Mouse (Mus musculus) urinary bladder, postnatal 36 days (tissue): Measurements from ENCODE around the gene Lhx6.

Experiments used
- DNase-seq, 2 experiments: peaks; one replicate each; pipeline ENCODE4 v3.0.0; 2022; ENCODE audit warnings: low spot score in 2 of 2, mixed read lengths in 1 of 2

Gene Lhx6

DNA sequence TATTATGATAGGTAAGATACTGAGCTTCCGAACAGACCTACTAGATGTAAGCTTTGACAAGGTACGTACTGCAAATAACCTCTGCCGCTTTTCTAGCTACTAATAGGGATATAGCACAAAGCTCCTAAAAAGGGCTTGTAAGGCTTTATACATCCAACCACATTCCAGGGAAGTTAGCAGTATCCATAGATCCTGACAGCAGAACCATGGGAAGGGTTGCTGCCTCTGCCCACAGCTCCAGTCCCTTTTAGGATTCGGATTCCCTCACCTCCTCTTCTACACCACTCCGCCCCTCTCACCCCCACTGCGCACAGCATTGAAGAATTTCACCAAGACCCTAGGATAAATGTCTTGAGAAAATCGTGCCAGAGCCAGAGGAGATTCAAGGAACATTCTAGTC is 11.9 kb downstream of the Lhx6 start:
- DNase-seq: no peak

- no peak for DNase-seq
These were observed 12.5 kb downstream of the Lhx6 start for GRCm38 (mm10) chr2:36092748-36093147.

DNA sequence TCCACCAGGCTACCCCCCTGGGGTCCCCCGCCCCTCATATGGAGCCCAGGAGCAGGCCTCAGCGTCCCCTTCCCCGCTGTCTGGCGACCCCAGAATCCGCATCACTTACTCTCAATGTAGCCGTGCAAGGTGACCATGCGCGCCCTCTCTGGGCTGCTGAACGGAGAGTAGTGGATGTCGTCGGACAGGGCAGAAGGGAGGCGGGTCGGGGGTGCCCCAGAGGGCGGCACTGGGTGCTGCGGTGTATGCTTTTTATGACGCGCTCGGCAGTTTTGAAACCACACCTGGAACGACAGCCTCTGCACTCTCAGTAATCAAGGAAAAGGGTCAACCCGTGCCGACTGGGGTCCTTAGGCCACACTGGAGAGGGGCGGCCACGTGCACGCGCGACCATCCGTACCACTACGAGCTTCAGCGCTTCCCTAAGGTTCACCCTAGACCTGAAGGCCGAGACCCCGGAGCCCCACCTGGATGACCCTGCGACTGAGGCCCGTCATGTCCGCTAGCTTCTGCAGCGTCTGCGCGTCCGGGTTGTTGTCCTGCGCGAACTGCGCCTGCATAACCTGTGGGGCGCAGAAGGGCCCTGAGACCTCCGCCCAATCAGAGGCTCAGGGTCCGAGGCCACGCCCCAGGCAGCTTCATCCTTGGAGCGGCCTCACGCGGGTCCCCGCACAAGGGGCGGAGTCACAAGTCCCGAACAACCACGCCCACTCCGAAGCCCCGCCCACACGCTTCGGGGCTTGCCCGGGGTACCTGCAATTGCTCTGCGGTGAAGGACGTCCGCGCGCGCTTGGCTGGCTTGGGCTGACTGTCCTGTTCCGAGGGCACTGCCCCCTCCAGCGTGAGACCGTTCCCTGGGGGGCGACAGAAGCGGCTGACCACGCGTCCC is 14.1 kb downstream of the Lhx6 start:
- peak in 1 of 2 experiments; percentile 45 for DNase-seq

DNA sequence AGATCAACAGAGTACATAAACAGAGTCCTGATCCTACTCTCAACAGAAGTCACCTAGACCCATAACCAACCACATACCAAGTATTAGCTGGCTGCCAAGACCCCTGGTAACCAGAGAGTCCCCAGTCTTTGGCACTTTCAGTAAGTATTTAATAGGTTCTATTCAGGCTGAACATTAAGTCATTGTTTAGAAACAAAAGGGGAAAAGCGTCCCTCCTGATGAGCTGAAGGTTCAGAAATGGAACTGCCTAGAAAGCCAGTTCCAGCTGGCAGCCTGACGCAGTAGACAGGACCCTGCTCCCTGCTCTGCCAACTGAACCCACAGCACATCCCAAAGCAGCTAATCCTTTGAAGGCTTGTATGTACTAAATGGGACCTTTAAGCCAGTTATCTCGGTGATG is 16.0 kb downstream of the Lhx6 start:
- no peak for DNase-seq

- DNase-seq: no peak
These were observed 20.2 kb downstream of the Lhx6 start for GRCm38 (mm10) chr2:36085041-36085440.

DNA sequence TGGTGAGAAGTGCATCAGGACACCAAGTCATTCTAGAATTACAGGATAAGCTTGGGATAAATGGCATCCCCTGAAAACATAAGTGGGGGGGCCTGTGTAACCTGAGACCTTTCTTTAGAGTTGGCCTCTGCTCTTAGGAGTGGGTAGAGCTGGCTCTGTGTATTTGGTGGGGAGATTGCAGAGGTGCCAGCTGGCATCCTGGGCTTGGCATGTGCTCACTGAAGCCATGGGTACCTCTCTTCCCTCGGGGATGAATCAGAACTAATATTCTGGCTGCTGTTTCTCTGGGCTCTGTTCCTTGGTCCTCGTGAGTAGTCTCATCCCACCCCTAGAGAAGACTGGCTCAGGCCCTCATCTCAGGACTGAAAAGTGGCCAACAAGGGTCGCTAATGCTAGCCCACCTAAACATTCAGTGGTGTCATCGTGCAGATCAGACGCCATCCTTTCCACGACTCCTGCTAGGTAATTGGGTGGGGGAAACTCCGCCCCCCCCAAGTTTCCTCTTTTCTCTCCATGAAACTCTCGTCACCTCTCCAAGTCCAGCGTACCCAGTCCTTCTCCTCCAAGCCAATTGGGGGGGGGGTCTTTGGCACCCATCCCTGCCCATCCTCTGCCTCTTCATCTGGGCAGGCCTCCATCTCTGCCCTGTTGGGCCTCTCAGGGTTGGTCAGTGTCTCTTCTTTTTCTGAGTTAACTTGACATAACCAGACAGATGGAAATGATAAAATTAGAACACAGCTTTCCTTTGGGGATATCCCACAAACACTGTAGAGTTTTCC is 22.2 kb downstream of the Lhx6 start:
- no peak for DNase-seq

DNA sequence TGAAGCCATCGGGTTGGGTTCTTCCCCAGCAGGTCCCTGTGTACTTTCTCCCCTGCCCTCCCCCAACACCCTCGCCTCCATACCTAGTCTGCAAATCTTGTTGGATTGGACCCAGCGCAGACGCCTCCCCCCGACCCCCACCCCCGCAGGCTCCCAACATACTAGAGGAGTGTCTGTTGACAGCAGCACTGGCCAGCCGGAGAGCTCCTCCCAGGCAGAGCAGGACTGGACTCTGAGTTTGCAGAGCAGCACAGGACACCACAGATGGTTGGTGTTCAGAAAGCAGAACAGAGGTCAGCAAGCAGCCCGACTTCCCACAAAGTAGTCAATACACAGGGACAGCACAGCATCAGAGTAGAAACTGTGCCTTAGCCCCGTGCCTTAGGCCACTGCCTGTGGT is 23.8 kb downstream of the Lhx6 start:
- no peak for DNase-seq

DNA sequence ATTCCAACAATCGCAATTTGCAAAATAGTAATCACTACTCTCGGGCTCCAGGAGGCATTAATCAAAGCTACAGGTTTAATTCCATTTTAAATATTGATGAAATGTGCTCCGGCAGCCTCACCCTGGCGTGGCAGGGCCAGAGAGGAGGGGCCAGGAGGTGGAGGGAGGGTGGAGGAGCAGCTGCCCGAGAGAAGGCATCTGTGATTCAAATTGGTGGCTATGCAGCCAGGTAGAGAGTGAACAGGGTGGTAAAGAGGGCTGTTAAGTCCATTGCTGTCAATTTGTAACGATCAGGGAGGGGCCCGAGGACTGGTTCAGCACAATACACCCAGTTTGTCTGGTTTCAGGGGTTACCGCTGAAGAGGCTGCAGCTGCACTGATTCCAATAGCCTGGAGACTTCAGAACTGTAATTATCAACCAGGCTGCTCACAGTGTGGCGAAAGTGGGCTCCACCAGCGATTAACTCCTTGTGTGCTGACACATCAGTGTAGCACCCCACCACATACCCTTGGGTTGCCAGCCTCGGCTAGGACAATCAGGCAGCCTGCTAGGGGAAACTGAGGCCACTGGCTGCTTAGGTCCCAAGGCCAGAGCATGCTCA is 27.9 kb downstream of the Lhx6 start:
- no peak for DNase-seq

GRCm38 (mm10) chr2:36075210-36075609 is 30.0 kb downstream of the Lhx6 start:
- DNase-seq: no peak

GRCm38 (mm10) chr2:36073781-36074180 is 31.4 kb downstream of the Lhx6 start:
- DNase-seq: no peak

DNA sequence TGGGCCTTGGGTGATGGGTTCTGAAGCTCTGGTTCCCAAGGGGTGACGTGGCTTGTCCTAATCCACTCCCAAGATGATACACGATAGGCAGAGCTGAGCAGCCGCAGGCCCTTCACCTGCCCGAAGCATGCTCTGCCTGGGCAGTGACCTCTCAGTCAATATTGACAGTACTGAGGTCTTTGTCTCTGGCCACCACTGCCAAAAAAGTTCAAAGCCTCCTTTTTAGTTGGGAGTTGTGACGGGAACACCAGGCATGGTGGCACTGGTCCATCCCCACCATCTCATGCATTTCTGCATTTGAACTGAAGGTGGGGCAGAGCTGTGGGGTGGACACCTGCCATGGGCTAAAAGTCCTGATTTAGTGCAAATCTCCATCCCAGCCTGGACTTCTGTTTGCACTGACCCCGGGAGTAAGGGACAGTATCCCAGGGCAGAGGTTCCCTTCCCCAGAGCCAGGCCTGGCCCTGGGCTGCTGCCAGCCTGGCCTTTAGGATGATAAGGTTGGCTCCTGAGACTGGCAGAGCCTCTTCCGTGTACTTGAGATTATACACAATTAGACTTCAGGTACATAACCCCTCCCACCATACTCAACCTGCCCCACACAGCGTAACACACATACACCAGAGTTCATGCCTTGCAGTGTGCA is 33.4 kb downstream of the Lhx6 start:
- DNase-seq: no peak

- no peak for DNase-seq
These were observed 38.1 kb downstream of the Lhx6 start for GRCm38 (mm10) chr2:36067132-36067531.

DNA sequence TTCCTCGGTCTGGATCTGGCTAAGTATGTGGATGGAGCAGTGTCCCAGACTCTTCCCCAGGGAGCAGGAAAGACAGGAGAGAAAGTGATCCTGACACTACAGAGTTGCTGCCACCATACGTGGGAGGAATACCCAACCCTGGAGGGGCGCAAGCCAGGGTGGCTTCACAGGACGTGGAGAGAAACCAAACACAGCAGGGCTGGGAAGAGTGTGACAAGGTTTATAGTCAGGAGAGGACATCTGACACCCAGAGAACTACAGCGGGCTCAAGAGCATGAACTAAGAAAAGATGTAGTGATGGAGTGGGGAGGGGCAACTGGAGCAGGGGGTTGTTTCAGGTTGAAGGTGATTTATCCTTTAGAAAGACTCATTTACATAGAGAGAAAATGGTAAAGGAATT is 43.8 kb downstream of the Lhx6 start:
- no peak for DNase-seq

- DNase-seq: no peak
These were observed 49.0 kb downstream of the Lhx6 start for GRCm38 (mm10) chr2:36056248-36056647.

DNA sequence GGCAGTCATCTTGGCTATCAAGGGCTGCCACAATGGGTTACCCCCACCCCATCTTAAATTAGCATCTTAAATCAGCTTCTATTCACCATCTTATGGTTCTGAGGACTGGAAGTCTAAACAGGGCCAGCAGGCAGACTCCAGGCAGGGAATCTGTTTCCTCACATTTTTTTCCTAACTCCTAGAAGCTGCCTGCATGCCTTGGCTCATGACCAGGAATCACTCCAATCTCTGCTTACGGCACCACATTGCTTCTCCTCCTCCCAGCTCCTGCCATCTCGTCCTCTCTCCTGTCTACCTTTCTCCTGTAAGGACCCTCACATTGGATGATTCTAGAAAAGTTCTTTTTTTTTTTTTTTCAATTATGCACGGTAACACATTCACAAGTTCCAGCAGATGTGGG is 52.0 kb downstream of the Lhx6 start:
- DNase-seq: no peak

- DNase-seq: no peak
These were observed 55.6 kb downstream of the Lhx6 start for GRCm38 (mm10) chr2:36049567-36049954.

- peak; percentile 97 for DNase-seq
These were observed 56.3 kb downstream of the Lhx6 start, which contains the start of the genes Ndufa8 and Morn5 for GRCm38 (mm10) chr2:36048748-36049566. Gene Ndufa8, minus strand, starts transcription at chr2:36049406. Gene Morn5, plus strand, starts transcription at chr2:36049458.

DNA sequence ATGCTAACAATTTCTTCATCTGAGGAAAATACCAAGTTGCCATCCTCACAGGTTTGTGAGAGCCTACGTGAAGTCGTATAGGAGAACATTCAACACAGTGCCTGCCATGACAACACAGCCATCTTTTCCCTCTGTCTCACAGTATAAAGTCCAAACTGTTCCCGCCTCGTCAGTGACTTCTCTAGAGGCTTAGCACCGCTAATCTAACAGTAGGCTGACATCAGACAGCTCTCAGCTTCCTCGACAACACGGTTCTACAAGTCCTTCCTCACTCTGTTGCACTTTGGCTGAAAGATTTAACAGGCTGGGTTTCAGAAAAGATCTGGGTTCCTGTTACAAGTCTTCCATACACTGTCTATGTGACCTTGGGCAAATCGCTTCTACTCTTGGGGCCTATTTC is 57.0 kb downstream of the Lhx6 start:
- no peak for DNase-seq

DNA sequence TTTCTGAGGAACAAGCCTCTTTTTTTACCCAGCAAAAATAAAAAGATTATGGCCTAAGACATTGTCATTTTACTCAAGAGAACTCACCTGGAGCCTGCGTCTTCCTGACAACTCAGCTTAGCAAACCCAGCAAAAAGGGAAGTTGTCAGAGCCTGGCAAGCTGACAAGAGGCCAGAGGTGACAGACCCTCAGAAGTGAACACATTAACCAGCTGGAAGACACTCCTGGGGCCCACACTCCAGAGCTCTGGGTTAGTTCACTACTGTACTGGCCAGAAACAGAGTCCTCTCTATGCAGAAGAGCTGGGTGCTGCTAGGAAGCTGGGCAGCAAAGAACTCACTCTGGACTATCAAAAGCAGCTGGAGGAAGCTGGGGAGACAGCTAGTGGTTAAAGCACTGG is 64.3 kb downstream of the Lhx6 start:
- no peak for DNase-seq

DNA sequence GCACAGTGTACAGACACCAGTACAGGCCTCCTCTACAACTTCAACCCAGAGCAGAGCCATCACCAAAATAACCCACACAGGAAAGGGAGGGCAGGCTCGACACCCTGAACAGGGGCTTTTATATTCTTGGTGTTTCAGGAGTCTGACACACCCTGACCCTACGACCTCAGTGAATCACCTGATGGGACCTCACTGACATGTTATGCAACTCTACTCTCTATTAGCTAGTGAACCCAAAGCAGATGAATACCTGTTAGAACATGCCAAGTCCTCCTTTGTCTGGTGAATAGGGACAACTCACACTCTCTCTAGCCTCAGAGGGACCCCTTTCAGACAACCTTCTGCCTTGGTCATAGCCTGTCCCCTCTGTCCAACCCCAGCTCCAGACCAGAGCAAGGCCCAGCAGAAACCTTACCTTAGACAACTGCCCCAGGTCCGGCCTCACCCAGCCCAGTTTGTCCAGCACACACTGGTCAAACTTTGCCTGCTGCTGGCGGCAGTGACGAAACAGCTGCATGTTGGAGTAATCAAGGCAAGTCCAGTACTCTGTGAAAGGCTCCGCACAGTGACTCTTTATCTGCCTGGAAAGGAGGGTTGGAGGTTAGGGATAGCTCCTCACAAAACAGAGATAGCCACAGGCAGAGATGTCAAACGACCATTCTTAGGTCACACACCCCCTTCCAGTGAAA is 65.8 kb downstream of the Lhx6 start:
- DNase-seq: no peak
